Mouse (Mus musculus) left cerebral cortex, postnatal 10 days (tissue): Measurements from ENCODE around the gene Aebp1. TPM values are rescaled to one million over a fixed set of nuclear protein-coding genes. Genes with fewer than 3 reads are reported as not detected.

Experiments
- DNase-seq, 2 experiments: peaks; one replicate each; pipeline ENCODE4 v3.0.0; 2021 to 2022; ENCODE audit warnings: low spot score in 2 of 2, mixed read lengths in 1 of 2; ENCODE audit errors: extremely low spot score in 1 of 2
- intact Hi-C: fragments of 180-260 bp; cut with DNase I; formaldehyde crosslinking; loops from one replicate; pipeline ENCODE4 v1.15.1; 2025
- total RNA-seq, 2 experiments: library from RNA; stranded (reverse); gene quantifications; 2 replicates each; pipeline ENCODE4 v1.2.3; 2021

The Aebp1 gene
- total RNA-seq, 2 experiments from 2014 or later: 14.8 to 16.0 TPM

GRCm38 (mm10) chr11:5913256-5913655 lies 51.5 kb downstream of the Aebp1 start:
- no peak for DNase-seq
- intact Hi-C loops: no loop called here

GRCm38 (mm10) chr11:5913936-5914335 lies 52.2 kb downstream of the Aebp1 start:
- no peak for DNase-seq
- intact Hi-C loops: no loop called here

- intact Hi-C loops: no loop called here
- DNase-seq: no peak
Observed at GRCm38 (mm10) chr11:5914940-5915339, 53.2 kb downstream of the Aebp1 start.

GRCm38 (mm10) chr11:5915429-5916177 lies 53.9 kb downstream of the Aebp1 start:
- no peak for DNase-seq
- intact Hi-C loops: no loop called here

- intact Hi-C loops: no loop called here
- no peak for DNase-seq
Observed at GRCm38 (mm10) chr11:5916178-5916548, 54.4 kb downstream of the Aebp1 start.

GRCm38 (mm10) chr11:5918111-5918510 lies 56.4 kb downstream of the Aebp1 start:
- DNase-seq: no peak

GRCm38 (mm10) chr11:5919606-5920005 lies 57.9 kb downstream of the Aebp1 start:
- DNase-seq: no peak
- intact Hi-C loops: no loop called here

More at GRCm38 (mm10) chr11:5918111-5918510, 56.4 kb downstream of the Aebp1 start:
- intact Hi-C loops: no loop called here

GRCm38 (mm10) chr11:5920323-5920960 lies 58.7 kb downstream of the Aebp1 start:
- no peak for DNase-seq
- intact Hi-C loops: no loop called here

Other genes with a start within 250 kb of the Aebp1 start
- 100 to 1,000 TPM in 1 of 2 experiments, 10 to 100 TPM in 1; 95.4 to 101 TPM for gene Mrps24, start 146.3 kb upstream of the Aebp1 start, total RNA-seq
- 10 to 100 TPM; 49.2 to 55.0 TPM for gene Urgcp, start 99.6 kb upstream of the Aebp1 start, total RNA-seq
- gene Dbnl, start 73.5 kb upstream of the Aebp1 start, total RNA-seq: 10 to 100 TPM; 86.9 to 89.1 TPM
- 1 to 10 TPM; 6.3 to 7.7 TPM for gene Pgam2, start 58.2 kb upstream of the Aebp1 start, total RNA-seq
- gene Polm, start 23.9 kb upstream of the Aebp1 start, total RNA-seq: 1 to 10 TPM; 8.5 to 8.7 TPM
- gene Pold2, start 16.3 kb downstream of the Aebp1 start, total RNA-seq: 10 to 100 TPM; 21.1 to 22.0 TPM
- gene Myl7, start 36.8 kb downstream of the Aebp1 start, total RNA-seq: not detected
- 1 to 10 TPM; 1.1 to 1.4 TPM for gene Gck, start 88.1 kb downstream of the Aebp1 start, total RNA-seq
- 100 to 1,000 TPM; 130 to 133 TPM for gene Ykt6, start 93.7 kb downstream of the Aebp1 start, total RNA-seq
- 100 to 1,000 TPM; 768 to 793 TPM for gene Camk2b, start 204.4 kb downstream of the Aebp1 start, total RNA-seq